Mouse (Mus musculus) heart, postnatal 0 days (tissue): Measurements from ENCODE around the gene Ice1. TPM values are rescaled to one million over a fixed set of nuclear protein-coding genes. Genes with fewer than 3 reads are reported as not detected.

Experiments used
- ATAC-seq: fragments of 200-750 bp; cut with Nextera tagmentation; 2 replicates; pipeline ENCODE4 v1.8.0; 2017; ENCODE audit warnings: low read depth, moderate number of reproducible peaks, moderate library complexity; ENCODE audit not compliant: insufficient read depth
- DNase-seq: peaks from one replicate; pipeline ENCODE4 v3.0.0-alpha.2; 2016; ENCODE audit warnings: low spot score
- H3K27ac ChIP-seq: fragments of 300-500 bp; sonication (generic); 2 replicates; pipeline ENCODE4 v1.5.1; 2014; ENCODE audit warnings: low read depth, mild to moderate bottlenecking
- H3K27me3 ChIP-seq: fragments of 300-500 bp; sonication (generic); 2 replicates; pipeline ENCODE4 v1.6.1; 2014; ENCODE audit warnings: low read length, mixed read lengths; ENCODE audit not compliant: control insufficient read depth, insufficient read depth
- H3K36me3 ChIP-seq: fragments of 300-500 bp; sonication (generic); replicated peaks from 2 replicates; pipeline ENCODE4 v1.6.1; 2014; ENCODE audit warnings: low read length, mixed read lengths; ENCODE audit not compliant: control insufficient read depth, insufficient read depth
- H3K4me1 ChIP-seq: fragments of 300-500 bp; sonication (generic); 2 replicates; pipeline ENCODE4 v1.6.1; 2014; ENCODE audit warnings: antibody characterized with exemption; ENCODE audit not compliant: control insufficient read depth, insufficient read depth
- H3K4me2 ChIP-seq: fragments of 300-500 bp; sonication (generic); 2 replicates; pipeline ENCODE4 v1.6.1; 2014; ENCODE audit warnings: low read depth, mild to moderate bottlenecking, low read length, moderate library complexity
- H3K4me3 ChIP-seq: fragments of 300-500 bp; sonication (generic); 2 replicates; pipeline ENCODE4 v1.5.1; 2014; ENCODE audit warnings: low read depth, low read length
- H3K9ac ChIP-seq: fragments of 300-500 bp; sonication (generic); replicated peaks from 2 replicates; pipeline ENCODE4 v1.6.1; 2014; ENCODE audit warnings: low read depth, low read length, mixed read lengths
- H3K9me3 ChIP-seq: fragments of 300-500 bp; sonication (generic); replicated peaks from 2 replicates; pipeline ENCODE4 v1.6.1; 2016; ENCODE audit warnings: low read length; ENCODE audit not compliant: control insufficient read depth
- CTCF ChIP-seq: IDR thresholded peaks from 2 replicates; pipeline ENCODE4 v1.5.1; 2016; ENCODE audit warnings: antibody characterized with exemption, control low read depth, low read depth
- EP300 ChIP-seq: IDR thresholded peaks from 2 replicates; pipeline ENCODE4 v1.6.1; 2016; ENCODE audit warnings: antibody characterized with exemption, low read depth
- WGBS: fragments of 180-500 bp; shearing (Covaris S2); extraction: QIAGEN DNeasy Blood & Tissue Kit; methylation state at CpG from one replicate; pipeline ENCODE4 v1.1.7; 2014; 5-methylcytosine and 5-hydroxymethylcytosine counted together
- polyA plus RNA-seq: library from polyadenylated mRNA; unstranded; fragments of >200 nt; fragmentation: Nextera tagmentation; extraction: Ambion mirVana; gene quantifications from 2 replicates; pipeline ENCODE4 v1.2.1, GENCODE M21; 2015
- total RNA-seq: library from RNA; depleted of rRNA; stranded (reverse); fragments of >200 nt; gene quantifications from 2 replicates; pipeline ENCODE4 v1.2.3, GENCODE M21; 2014; ENCODE audit warnings: low replicate concordance; rRNA removed

Gene Ice1
- total RNA-seq, result 21.0 and 29.5 TPM in 2 replicates
- 7.2 and 7.7 TPM in 2 replicates for polyA plus RNA-seq

GRCm38 (mm10) chr13:70637282-70637661 lies at the start of gene Ice1:
Gene Ice1, minus strand, starts transcription at chr13:70637634.
- Histone ChIP-seq H3K4me2 (peak within 1 kb of the TSS; percentile 90), H3K4me3 (peak within 1 kb of the TSS; percentile 99), H3K9me3 (no peaks in the 10 kb centered on the region), H3K27me3 (no peaks in the 10 kb centered on the region), H3K9ac (peak within 1 kb of the TSS; percentile 92), H3K36me3 (no peaks in the 10 kb centered on the region), H3K27ac (peak within 1 kb of the TSS; percentile 93), H3K4me1 (peaks cover 27% of the 10 kb centered on the region)
- peak; percentile 19 for ATAC-seq
- DNase-seq, result peak; percentile 43
- under 1% methylated on average over 39 of the region's 39 CpGs for WGBS
- TF ChIP-seq CTCF, result no peak

GRCm38 (mm10) chr13:70685825-70686224 lies 48.4 kb upstream of the Ice1 start:
- H3K9me3 ChIP-seq, result no peaks in the 10 kb centered on the region
- no peak for DNase-seq
- H3K36me3 ChIP-seq, result no peaks in the 10 kb centered on the region
- H3K4me2 ChIP-seq, result no peak overlapping the region
- 57% methylated on average over 5 of the region's 5 CpGs for WGBS
- H3K4me3 ChIP-seq, result no peak overlapping the region
- H3K4me1 ChIP-seq, result no peaks in the 10 kb centered on the region
- H3K27ac ChIP-seq, result no peak overlapping the region
- H3K9ac ChIP-seq, result no peak overlapping the region
- ATAC-seq, result no peak
- no peaks in the 10 kb centered on the region for H3K27me3 ChIP-seq
- no peak for TF ChIP-seq CTCF
- TF ChIP-seq EP300, result no peak

- no peak overlapping the region for H3K27ac ChIP-seq
Measured at GRCm38 (mm10) chr13:70684976-70685609, 47.7 kb upstream of the Ice1 start.

GRCm38 (mm10) chr13:70681411-70682183 lies 44.2 kb upstream of the Ice1 start:
- Histone ChIP-seq H3K36me3 (no peaks in the 10 kb centered on the region), H3K27ac (no peak overlapping the region), H3K4me2 (no peak overlapping the region), H3K9me3 (no peaks in the 10 kb centered on the region), H3K4me3 (no peak overlapping the region), H3K4me1 (no peaks in the 10 kb centered on the region), H3K27me3 (no peaks in the 10 kb centered on the region), H3K9ac (no peak overlapping the region)
- WGBS, result 79% methylated on average over 7 of the region's 7 CpGs
- no peak for DNase-seq
- TF ChIP-seq EP300 (no peak), CTCF (no peak)
- ATAC-seq, result no peak

More at GRCm38 (mm10) chr13:70684976-70685609, 47.7 kb upstream of the Ice1 start:
- DNase-seq (no peak), ATAC-seq (no peak)
- 69% methylated on average over 7 of the region's 7 CpGs for WGBS
- H3K4me3 ChIP-seq, result no peak overlapping the region
- TF ChIP-seq CTCF (no peak), EP300 (no peak)
- H3K27me3 ChIP-seq, result no peaks in the 10 kb centered on the region
- H3K4me1 ChIP-seq, result no peaks in the 10 kb centered on the region
- H3K9ac ChIP-seq, result no peak overlapping the region
- no peaks in the 10 kb centered on the region for H3K36me3 ChIP-seq
- no peak overlapping the region for H3K4me2 ChIP-seq
- H3K9me3 ChIP-seq, result no peaks in the 10 kb centered on the region

- Histone ChIP-seq H3K9ac (no peak overlapping the region), H3K9me3 (no peaks in the 10 kb centered on the region), H3K27ac (no peak overlapping the region), H3K4me1 (no peaks in the 10 kb centered on the region), H3K4me2 (no peak overlapping the region), H3K27me3 (no peaks in the 10 kb centered on the region), H3K4me3 (no peak overlapping the region), H3K36me3 (no peaks in the 10 kb centered on the region)
- TF ChIP-seq CTCF, result no peak
- TF ChIP-seq EP300, result no peak
- 82% methylated on average over 3 of the region's 3 CpGs for WGBS
- DNase-seq, result no peak
- ATAC-seq, result no peak
Measured at GRCm38 (mm10) chr13:70680316-70680715, 42.9 kb upstream of the Ice1 start.
